Mouse (Mus musculus) NIH3T3 (cell line): ENCODE measurements at regions not wholly inside any gene's neighbourhood (a gene's known extent, or its start where the extent isn't known, plus 50 kb on each side); places are given as distances from the start of the nearest gene placed in this dataset.
"Not testable (repeated sequence)": the region's sequence is repeated elsewhere in the genome, so short reads cannot be mapped to it uniquely, and the experiment has no call there.

Experiments used
- DNase-seq: peaks from one replicate; pipeline ENCODE4 v3.0.0-alpha.2; 2012; ENCODE audit warnings: low read depth

DNA sequence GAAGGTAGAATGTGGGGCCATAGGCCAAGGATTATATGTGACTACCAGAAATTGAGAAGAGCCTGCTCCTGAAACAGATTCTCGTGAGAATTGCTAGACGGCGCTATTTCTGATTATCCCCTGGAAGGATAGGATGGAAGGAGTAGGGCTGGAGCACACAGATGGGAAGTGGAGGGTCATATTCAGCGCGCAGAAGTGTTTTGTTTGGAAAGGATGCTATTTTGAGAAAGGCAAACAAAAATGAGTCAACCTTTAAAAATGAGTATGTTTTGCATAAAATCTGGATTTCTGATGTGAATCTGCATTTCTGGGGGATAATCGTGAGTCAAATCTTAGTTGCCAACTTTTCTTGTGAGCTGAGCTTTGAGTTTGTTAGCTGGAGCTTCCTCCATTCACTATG, 58.1 kb upstream of the Fshb start:
- DNase-seq: peak; percentile 70

DNA sequence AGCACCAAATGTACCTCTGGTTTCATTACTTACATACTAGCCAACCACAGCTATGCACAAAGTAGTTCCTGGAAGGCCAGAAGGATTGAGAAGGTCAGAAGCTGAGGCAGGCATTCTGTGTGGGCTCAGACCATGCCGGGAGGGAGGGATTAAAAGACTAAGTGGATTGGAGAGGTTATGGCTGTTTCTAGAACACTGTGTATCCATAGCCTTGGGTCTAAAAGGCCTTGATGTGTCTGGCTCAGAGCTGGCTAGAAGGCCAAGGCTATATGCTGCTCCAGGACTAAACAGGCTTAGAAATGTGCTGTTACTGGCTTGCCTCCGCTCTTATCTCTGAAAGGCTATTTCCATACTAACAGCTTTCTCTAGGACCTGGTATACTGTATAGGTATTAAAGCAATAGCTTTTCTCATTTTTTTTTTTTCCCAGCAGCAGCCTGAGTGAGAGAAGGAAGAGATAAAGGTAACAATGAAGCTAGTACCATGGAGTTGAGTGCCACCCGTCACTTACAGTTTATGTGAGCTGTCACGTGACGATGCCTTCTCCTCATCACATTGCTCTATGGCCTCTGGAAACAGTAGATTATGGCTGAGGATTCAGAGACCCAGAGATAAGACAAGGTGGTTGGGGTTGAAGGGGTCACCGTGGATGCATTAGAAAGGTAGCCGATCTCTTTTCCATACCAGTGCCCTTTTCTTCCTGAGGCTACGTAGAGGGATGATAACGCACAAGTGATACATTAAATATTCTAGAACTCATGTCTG, 59.4 kb upstream of the Fshb start:
- DNase-seq: peak; percentile 64

DNA sequence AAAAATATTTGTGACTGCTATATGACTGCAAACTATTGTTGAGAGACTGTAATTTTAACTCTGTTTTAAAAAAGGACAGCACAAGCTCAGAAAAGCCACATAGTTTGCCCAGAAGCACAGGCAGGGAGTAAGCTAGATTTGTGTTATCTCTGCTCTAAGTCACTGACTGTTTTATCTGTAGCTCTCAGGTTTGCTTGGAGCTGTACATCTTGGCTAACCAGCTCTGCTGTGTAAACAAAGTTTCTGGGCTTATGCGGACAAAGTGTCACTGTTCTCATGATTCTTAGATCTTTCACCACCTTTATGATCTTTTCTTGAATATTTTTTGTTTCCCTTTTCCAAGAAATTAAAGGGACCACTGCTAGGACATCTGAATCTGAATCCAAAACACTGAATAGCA, 60.2 kb upstream of the Fshb start:
- DNase-seq: no peak

DNA sequence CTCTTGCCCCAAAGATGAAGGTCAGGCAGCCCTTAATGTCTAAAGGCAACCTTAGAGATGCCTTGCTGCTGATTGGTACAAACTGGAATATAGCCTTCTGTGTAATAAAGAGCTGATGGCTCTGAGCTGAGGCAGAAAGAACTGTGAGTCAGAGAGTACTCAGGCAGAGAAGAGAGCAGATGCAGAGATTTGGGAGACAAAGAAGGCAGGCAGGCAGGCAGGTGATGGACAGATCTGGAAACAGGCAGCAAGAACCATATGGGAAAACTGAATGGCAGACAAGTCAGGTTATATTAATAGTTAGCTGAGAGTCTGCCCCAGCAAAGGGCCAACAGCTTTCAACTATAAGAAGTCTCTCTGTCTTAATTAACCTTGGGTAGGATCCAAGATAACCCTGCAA, 73.7 kb upstream of the Fshb start:
- no peak for DNase-seq

DNA sequence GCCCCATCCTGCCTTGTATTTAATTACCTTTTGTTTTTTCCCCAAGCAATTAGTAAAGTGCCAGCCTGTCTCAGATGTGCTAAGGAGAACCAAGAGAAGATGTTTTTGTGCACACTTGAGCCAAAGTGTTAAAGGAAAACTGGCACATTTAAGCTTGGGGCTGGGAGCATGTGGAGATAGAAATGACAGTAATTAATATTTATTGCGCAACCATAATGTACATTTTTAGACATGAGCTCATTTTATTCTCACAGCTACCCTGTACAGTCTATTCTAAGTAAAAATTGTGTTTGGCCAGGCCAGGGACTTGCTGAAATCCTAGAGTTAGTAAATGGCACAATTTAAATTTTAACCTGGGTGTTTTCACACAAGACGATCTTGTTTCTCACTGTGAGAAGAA, 89.9 kb upstream of the Fshb start:
- DNase-seq: no peak

DNA sequence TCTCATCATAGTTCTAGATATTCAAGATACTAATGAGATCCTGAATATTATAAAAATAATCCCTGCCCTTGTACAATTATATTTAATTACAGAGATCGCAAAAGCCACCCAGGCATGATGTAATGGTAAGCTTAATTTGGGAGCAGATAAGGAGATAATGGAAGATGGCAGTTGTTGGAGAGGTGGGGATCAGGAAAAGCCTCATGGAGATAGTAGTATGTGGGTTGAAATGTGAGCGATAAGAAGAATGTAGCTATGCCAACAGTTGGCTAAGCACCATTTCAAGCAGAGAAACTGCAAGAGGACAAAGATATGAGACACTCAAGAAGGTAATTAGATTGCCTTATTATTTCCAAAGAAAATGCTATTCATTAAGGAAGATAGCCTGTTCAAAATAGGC, 90.4 kb upstream of the Fshb start:
- DNase-seq: no peak

DNA sequence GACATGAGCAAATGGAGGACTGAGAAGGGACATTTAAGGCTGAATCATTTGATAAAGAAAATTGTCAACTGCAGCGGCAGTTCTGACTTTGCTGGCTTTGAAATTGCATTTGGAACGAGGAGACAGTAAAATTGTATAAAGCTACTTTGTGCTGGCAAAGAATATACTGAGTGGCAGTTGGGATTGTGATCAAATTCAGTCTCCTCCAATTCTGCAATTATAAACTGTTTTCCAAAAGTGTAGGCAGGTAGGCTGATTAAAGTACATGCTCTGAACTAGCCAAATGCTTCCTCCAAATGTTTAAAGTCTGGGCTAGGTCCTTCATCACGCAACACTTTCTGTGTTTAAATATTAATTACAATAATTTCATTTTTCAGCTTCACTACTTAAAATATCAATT, 90.9 kb upstream of the Fshb start:
- no peak for DNase-seq

DNA sequence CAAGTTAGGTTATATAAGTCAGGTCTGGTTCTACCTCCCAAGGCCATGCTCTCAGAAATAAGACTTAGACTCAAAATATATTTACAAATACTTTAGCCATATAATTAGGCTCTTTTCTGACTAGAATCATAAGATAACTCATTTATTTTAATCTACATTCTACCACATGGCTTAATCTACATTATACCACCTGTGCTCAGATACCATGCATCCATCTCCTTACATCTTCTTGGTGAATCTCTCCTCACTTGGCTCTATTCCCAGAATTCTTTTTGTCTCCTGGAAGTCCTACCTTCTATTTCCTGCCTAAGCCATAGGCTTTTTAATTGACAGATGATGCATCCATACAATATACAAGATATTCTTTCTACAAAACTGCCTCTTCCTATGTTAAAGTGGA, 92.4 kb upstream of the Fshb start:
- DNase-seq: no peak

DNA sequence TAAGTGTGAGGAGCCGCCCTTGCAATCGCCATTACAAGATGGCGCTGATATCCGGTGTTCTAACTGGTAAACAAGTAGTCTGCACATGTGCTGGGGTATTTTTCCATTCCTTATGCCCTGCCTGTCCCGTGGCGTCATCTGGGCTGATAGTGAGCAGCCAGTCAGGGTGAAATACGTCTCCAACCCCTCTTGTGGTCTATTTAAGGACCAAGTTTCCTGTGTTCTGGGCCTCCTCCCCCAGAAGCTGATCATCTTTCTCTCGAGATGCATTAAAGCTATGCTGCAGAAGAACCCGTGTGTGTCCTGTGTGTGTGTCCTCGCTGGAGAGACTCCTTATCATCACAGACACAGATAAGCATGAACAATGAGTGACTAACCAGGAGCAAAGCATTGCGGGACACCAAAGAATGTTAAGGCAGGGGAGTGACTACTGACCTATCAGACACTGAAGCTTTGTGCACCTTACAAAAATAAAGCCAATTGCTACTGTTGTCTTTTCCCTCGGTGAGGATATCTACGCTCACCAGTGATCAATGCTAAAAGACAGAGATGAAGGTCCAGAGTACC, 99.5 kb upstream of the Fshb start:
- not testable (repeated sequence) for DNase-seq

DNA sequence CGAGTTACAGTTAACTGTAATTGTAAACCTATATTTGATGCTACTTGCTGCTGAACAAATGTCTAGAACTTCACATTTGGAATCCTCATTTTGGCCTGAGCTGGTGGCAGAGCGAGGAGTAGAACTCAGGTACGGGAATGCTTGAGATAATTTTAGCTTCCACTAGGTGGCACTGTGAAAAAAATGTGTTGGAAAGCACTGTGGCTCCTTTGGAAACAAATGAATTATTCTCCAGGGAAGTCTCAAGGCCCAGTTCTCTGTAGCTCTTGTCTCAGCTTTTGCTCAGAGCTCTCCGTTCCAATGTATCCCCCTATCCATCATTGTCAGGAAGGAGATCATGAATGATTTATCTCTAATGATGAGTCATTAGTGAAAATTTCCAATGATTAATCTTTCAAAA, 114.7 kb upstream of the Kcna4 start:
- peak; percentile 75 for DNase-seq

DNA sequence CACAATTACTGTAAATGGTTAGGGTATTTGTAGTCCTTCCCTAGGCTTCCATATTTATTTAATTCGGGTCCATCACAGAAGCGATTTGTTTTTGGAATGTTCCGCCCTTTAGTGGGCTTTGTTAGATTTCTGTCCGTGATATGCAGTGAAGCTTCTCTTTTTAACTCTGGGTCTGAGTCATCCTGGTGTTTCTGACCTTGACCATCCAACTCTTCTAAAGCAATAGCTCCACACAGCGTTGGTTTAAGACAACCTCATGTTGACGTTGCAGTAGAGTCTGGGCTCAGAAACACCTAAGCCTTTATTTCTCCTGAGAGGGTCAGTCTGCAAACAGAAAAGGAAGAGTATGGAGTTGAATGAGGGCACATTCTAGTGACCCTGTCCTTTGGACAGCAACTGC, 107.4 kb upstream of the Kcna4 start:
- no peak for DNase-seq

DNA sequence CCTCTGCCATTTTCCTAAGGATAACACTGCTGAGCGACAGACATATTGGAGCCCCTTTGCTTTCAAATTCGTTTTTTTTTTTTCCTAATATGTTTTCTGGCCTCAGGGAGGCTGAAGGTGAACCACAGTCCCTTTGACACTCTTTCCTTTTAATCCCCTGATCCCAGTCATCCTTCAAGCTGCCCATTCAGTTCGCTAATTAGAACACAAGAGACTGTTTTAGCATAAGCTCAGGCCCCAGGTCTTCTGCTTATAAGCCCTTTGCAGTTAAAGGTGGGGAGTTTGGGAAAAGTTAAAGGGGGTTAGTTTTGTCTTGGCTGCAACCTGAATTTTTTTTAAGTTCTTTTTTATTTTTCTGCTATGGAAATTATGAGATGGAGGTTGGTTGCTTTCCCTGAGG, 105.6 kb upstream of the Kcna4 start:
- no peak for DNase-seq

DNA sequence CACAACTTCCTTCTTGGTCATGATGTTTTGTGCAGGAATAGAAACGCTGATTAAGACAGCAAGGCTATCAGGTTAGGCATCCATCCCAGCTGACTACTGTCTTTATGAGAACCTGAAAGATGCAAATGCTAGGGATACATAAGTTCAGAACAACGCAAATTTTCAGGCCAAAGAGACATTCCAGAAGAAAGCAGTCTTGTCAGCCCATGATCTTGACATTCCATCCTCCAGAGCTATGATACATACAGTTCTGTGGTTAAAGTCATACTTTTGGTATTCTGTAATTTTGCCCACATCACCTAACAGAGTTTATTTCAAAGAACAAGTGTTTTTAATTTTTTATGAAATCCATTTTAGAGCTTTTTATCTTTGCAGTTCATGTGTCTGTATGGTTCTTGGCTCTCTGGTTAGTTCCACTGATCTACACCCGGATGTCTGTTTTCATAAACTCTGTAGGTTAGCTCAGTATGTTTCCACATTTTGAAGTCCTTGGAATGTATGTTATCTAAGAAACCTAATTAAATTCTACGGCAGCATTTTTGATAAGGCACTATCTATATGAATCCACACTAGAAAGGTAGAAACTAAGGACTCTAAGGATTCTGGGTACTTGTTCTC, 88.5 kb upstream of the Kcna4 start:
- peak; percentile 73 for DNase-seq

DNA sequence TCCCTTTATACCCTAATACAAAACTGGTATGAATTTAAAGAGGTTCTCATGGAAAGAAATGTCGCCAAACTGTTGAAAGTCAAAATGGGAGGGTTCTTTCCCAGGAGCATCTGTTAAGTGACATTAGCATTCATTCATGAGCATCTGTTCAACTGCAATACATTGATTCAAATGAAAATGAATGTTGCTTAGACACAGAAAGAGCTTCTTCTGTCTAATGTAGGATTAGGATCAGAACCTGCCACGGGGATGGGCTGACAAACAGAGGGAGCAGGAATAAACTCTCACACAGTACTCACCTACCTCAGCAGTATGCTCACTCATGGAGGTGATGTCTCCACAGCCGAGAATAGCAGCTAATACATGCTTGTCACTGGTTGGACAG, 88.0 kb upstream of the Kcna4 start:
- DNase-seq: no peak

DNA sequence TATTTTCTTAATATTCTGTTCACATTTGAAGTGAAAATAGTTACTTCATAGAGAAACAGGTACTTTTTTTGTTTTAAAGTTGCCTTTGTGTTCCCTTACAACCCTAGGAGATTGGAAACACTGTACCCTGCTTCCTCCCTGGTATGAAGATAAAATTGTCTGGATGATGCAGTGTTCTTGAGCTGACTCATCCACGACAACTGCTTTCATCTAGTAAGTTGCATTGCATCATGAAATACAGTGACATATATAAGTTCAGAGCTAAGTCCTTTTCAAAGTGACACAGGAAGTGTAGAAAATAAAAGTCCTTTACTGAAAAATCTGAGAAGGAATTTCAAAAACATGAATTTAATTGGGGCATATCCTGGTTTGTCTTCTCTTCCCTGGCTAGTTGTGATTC, 68.9 kb upstream of the Kcna4 start:
- DNase-seq: no peak

DNA sequence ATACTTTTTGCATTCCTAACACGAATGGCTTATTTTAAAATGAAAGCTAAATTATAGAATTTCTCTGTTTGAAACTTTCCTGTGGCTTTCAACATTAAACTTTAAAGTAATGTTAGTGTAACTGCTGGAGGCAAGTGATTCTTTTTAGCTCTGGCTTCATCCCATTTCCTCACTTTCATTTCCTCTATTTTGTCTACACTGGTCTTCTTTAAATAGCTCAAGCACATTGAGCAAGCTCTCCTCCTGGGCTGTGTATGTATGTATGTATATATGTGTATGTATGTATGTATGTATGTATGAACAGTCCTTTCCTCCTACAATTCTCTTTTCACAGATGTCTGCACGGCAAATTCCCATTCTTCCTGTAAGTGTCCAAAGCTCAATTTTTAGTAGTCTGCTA, 65.8 kb upstream of the Kcna4 start:
- DNase-seq: no peak

DNA sequence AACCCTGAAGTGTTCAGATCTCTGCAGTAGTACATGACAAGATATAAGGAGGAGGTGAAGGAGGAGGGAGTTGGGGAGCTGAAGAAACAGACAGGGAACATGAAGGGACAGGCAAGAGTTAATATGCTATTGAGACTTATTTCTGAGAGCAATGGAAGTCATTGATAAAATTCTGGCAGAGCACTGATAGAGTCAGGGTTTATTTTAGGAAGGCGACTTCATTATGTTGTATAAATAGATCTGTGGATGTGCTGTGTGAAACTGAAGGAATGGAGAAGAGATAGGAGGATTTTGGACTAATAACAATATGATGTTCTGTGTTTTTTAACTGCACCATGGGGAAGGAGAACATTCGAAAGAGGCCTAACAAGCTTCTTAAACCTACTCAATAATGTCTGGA, 63.0 kb upstream of the Kcna4 start:
- peak; percentile 35 for DNase-seq

DNA sequence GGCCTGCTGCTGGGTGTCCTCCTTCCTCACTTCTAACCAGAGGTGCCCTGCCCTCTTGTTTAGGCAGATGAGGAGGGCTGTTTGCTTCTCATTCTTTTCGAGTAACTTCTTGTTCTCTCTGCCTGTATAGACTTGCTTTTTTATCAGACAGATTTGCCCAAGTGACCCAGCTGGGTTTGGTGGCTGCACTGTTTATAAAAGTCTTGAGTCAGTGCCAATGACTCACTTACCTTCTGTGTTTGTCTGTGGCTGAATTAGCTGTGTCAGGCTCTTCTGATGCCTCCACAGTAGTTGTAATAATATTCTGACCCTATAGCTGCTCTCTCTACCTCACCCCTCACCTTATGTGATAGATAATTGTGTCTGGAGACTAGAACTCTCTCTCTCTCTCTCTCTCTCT, 62.2 kb upstream of the Kcna4 start:
- peak; percentile 48 for DNase-seq

DNA sequence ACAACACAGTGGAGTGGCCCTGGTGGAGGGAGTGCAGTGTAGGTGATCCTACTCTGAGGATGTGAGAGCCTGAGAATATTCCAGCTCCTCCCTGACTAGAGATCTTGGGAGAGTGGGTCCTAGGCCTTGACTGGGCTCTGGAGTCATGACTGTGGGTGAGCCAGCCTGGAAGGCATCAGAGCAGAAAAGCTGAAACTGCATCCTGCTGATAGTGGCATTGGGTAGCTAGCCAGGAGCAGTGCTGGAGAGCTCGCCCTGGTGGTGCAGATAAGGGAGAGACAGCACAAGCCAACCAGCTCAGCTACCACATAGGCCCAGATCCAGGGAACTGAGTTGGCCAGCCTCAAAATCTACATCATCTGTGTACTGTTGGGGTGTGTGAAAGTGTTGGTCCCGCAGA, 58.8 kb upstream of the Kcna4 start:
- no peak for DNase-seq

DNA sequence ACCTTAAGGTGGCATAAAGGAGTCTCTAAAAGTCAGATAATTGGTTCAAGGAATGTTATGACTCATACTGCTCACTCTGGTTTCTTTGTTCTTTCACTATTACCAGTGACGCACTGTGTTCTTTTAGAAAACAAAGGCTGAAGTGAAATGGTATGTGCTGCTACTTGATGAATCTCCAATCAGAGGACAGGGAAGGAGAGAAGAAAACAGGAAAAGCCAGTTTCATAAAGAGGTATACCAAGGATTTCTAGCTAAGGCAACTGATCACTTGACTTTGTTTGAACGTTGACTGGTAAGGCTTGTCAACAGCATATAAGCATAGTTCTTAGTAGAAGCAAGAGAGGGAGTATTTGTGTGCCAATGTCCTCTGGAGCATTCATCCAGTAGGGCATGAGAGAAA, 57.6 kb upstream of the Kcna4 start:
- DNase-seq: no peak
